Mouse (Mus musculus) liver, embryonic 12.5 days (tissue): Measurements from ENCODE around the gene Trim15. TPM values are rescaled to one million over a fixed set of nuclear protein-coding genes. Genes with fewer than 3 reads are reported as not detected.

Experiments
- polyA plus RNA-seq: library from polyadenylated mRNA; unstranded; fragments of >200 nt; fragmentation: Nextera tagmentation; extraction: Ambion mirVana; gene quantifications from 2 replicates; pipeline ENCODE4 v1.2.1, GENCODE M21; 2016

Trim15 gene
- polyA plus RNA-seq, 1 experiment from 2014 or later: 0.43 TPM

Other genes starting within 250 kb of the Trim15 start
- not detected in 2 replicates for gene H2-M9, start 224.5 kb downstream of the Trim15 start, polyA plus RNA-seq
- gene H2-M1, start 195.0 kb downstream of the Trim15 start, polyA plus RNA-seq: not detected in 2 replicates
- gene H2-M10.5, start 94.3 kb downstream of the Trim15 start, polyA plus RNA-seq: not detected in 2 replicates
- not detected in 2 replicates for gene H2-M10.6, start 55.0 kb downstream of the Trim15 start, polyA plus RNA-seq
- 14.4 and 16.2 TPM in 2 replicates for gene Trim26, start 30.1 kb downstream of the Trim15 start, polyA plus RNA-seq
- 227 and 235 TPM in 2 replicates for gene Trim10, start 2.4 kb upstream of the Trim15 start, polyA plus RNA-seq
- gene Trim40, start 22.9 kb upstream of the Trim15 start, polyA plus RNA-seq: not detected in 2 replicates
- not detected in 2 replicates for gene Trim31, start 30.9 kb upstream of the Trim15 start, polyA plus RNA-seq
- gene Rnf39, start 75.7 kb upstream of the Trim15 start, polyA plus RNA-seq: not detected in 2 replicates
- 44.5 and 47.3 TPM in 2 replicates for gene Ppp1r11, start 84.5 kb upstream of the Trim15 start, polyA plus RNA-seq
- 32.7 and 33.5 TPM in 2 replicates for gene Znrd1, start 91.3 kb upstream of the Trim15 start, polyA plus RNA-seq
- 3.9 and 5.2 TPM in 2 replicates for gene Znrd1as, start 91.4 kb upstream of the Trim15 start, polyA plus RNA-seq
- not detected in 2 replicates for gene 2410137M14Rik, start 114.0 kb upstream of the Trim15 start, polyA plus RNA-seq
- gene H2-M5, start 122.3 kb upstream of the Trim15 start, polyA plus RNA-seq: 0.11 TPM in 1 of 2 replicates, not detected in the other
- 11.2 and 11.8 TPM in 2 replicates for gene Zfp57, start 134.0 kb upstream of the Trim15 start, polyA plus RNA-seq
- gene Mog, start 156.2 kb upstream of the Trim15 start, polyA plus RNA-seq: not detected in 2 replicates
- gene Gabbr1, start 178.8 kb upstream of the Trim15 start, polyA plus RNA-seq: 1.1 and 1.6 TPM in 2 replicates
- gene Olfr90, start 221.3 kb upstream of the Trim15 start, polyA plus RNA-seq: not detected in 2 replicates
- not detected in 2 replicates for gene Olfr91, start 231.1 kb upstream of the Trim15 start, polyA plus RNA-seq